Mouse (Mus musculus): ENCODE measurements at regions not wholly inside any gene's neighbourhood (a gene's known extent, or its start where the extent isn't known, plus 50 kb on each side); places are given as distances from the start of the nearest gene placed in this dataset.

- no peaks in the 10 kb centered on the region for H3K27me3 ChIP-seq (ENCODE audit: control insufficient read depth, insufficient read depth, insufficient read length)
- no peaks in the 10 kb centered on the region for H3K79me2 ChIP-seq (ENCODE audit: control insufficient read depth, insufficient read depth)
- no peak overlapping the region for H3K4me3 ChIP-seq
- no peak overlapping the region for H3K4me2 ChIP-seq (ENCODE audit: low read depth)
- TF ChIP-seq TCF3 (IDR thresholded peaks at IDR 0.05; ENCODE audit: insufficient read length, low read depth) (no peak), USF1 (IDR thresholded peaks at IDR 0.05; ENCODE audit: low read depth) (no peak), MYOG (IDR thresholded peaks at IDR 0.05; ENCODE audit: control insufficient read depth in 1 of 3, insufficient read depth in 1 of 3, insufficient read length in 2 of 3, low read depth in 2 of 3) (no peak), POLR2A (IDR thresholded peaks at IDR 0.05; ENCODE audit: insufficient read length, low read depth) (no peak), REST (IDR thresholded peaks at IDR 0.05; ENCODE audit: insufficient read depth, insufficient read length) (no peak), SRF (IDR thresholded peaks at IDR 0.05; ENCODE audit: control insufficient read depth, insufficient read length, low read depth) (no peak), TCF12 (IDR thresholded peaks at IDR 0.05; ENCODE audit: insufficient read depth, poor library complexity, severe bottlenecking) (no peak), CEBPB (IDR thresholded peaks at IDR 0.05; ENCODE audit: insufficient read depth, poor library complexity, severe bottlenecking) (no peak), MYOD1 (IDR thresholded peaks at IDR 0.05; ENCODE audit: control insufficient read depth in 1 of 3, insufficient read length in 2 of 3, low read depth in 2 of 3) (no peak)
- H3K36me3 ChIP-seq (ENCODE audit: control insufficient read depth, insufficient read depth) = no peaks in the 10 kb centered on the region
- no peak overlapping the region for H3ac ChIP-seq (ENCODE audit: control insufficient read depth, insufficient read length)
These were observed 230.0 kb upstream of the Gap43 start for GRCm38 (mm10) chr16:42570246-42570996.

- Histone ChIP-seq H3ac (ENCODE audit: control insufficient read depth, insufficient read length) (no peak overlapping the region), H3K4me2 (ENCODE audit: low read depth) (no peak overlapping the region)
These were observed 228.9 kb upstream of the Gap43 start for GRCm38 (mm10) chr16:42569335-42569734.

GRCm38 (mm10) chr16:42549591-42549990 is 209.1 kb upstream of the Gap43 start:
- no peaks in the 10 kb centered on the region for H3K36me3 ChIP-seq (ENCODE audit: control insufficient read depth, insufficient read depth)
- no peak overlapping the region for H3K4me2 ChIP-seq (ENCODE audit: low read depth)
- H3K27me3 ChIP-seq (ENCODE audit: control insufficient read depth, insufficient read depth, insufficient read length) = no peaks in the 10 kb centered on the region
- no peak overlapping the region for H3K4me3 ChIP-seq
- TF ChIP-seq USF1 (IDR thresholded peaks at IDR 0.05; ENCODE audit: low read depth) (no peak), MYOG (IDR thresholded peaks at IDR 0.05; ENCODE audit: control insufficient read depth in 1 of 3, insufficient read depth in 1 of 3, insufficient read length in 2 of 3, low read depth in 2 of 3) (no peak), E2F4 (IDR thresholded peaks at IDR 0.05; ENCODE audit: insufficient read depth) (no peak), TCF12 (IDR thresholded peaks at IDR 0.05; ENCODE audit: insufficient read depth, poor library complexity, severe bottlenecking) (no peak), SRF (IDR thresholded peaks at IDR 0.05; ENCODE audit: control insufficient read depth, insufficient read length, low read depth) (no peak), CEBPB (IDR thresholded peaks at IDR 0.05; ENCODE audit: insufficient read depth, poor library complexity, severe bottlenecking) (no peak), MYOD1 (IDR thresholded peaks at IDR 0.05; ENCODE audit: control insufficient read depth in 1 of 3, insufficient read length in 2 of 3, low read depth in 2 of 3) (no peak), POLR2AphosphoS2 (IDR thresholded peaks at IDR 0.05; ENCODE audit: insufficient read length, low read depth) (no peak), POLR2A (IDR thresholded peaks at IDR 0.05; ENCODE audit: insufficient read length, low read depth) (no peak), REST (IDR thresholded peaks at IDR 0.05; ENCODE audit: insufficient read depth, insufficient read length) (no peak), MAX (IDR thresholded peaks at IDR 0.05; ENCODE audit: low read depth) (no peak), TCF3 (IDR thresholded peaks at IDR 0.05; ENCODE audit: insufficient read length, low read depth) (no peak)
- H3ac ChIP-seq (ENCODE audit: control insufficient read depth, insufficient read length) = no peak overlapping the region
- no peaks in the 10 kb centered on the region for H3K79me2 ChIP-seq (ENCODE audit: control insufficient read depth, insufficient read depth)

More at GRCm38 (mm10) chr16:42569335-42569734, 228.9 kb upstream of the Gap43 start:
- Histone ChIP-seq H3K27me3 (ENCODE audit: control insufficient read depth, insufficient read depth, insufficient read length) (no peaks in the 10 kb centered on the region), H3K4me3 (no peak overlapping the region), H3K36me3 (ENCODE audit: control insufficient read depth, insufficient read depth) (no peaks in the 10 kb centered on the region), H3K79me2 (ENCODE audit: control insufficient read depth, insufficient read depth) (no peaks in the 10 kb centered on the region)
- TF ChIP-seq SRF (IDR thresholded peaks at IDR 0.05; ENCODE audit: control insufficient read depth, insufficient read length, low read depth) = no peak
- TF ChIP-seq MAX (IDR thresholded peaks at IDR 0.05; ENCODE audit: low read depth) = no peak
- no peak for TF ChIP-seq POLR2AphosphoS2 (IDR thresholded peaks at IDR 0.05; ENCODE audit: insufficient read length, low read depth)
- no peak for TF ChIP-seq MYOG (IDR thresholded peaks at IDR 0.05; ENCODE audit: control insufficient read depth in 1 of 3, insufficient read depth in 1 of 3, insufficient read length in 2 of 3, low read depth in 2 of 3)
- no peak for TF ChIP-seq POLR2A (IDR thresholded peaks at IDR 0.05; ENCODE audit: insufficient read length, low read depth)
- TF ChIP-seq CEBPB (IDR thresholded peaks at IDR 0.05; ENCODE audit: insufficient read depth, poor library complexity, severe bottlenecking) = no peak
- no peak for TF ChIP-seq MYOD1 (IDR thresholded peaks at IDR 0.05; ENCODE audit: control insufficient read depth in 1 of 3, insufficient read length in 2 of 3, low read depth in 2 of 3)
- no peak for TF ChIP-seq E2F4 (IDR thresholded peaks at IDR 0.05; ENCODE audit: insufficient read depth)
- TF ChIP-seq TCF3 (IDR thresholded peaks at IDR 0.05; ENCODE audit: insufficient read length, low read depth) = no peak
- TF ChIP-seq TCF12 (IDR thresholded peaks at IDR 0.05; ENCODE audit: insufficient read depth, poor library complexity, severe bottlenecking) = no peak
- no peak for TF ChIP-seq REST (IDR thresholded peaks at IDR 0.05; ENCODE audit: insufficient read depth, insufficient read length)
- TF ChIP-seq USF1 (IDR thresholded peaks at IDR 0.05; ENCODE audit: low read depth) = no peak

GRCm38 (mm10) chr16:42546229-42547163 is 206.0 kb upstream of the Gap43 start:
- no peaks in the 10 kb centered on the region for H3K27me3 ChIP-seq (ENCODE audit: control insufficient read depth, insufficient read depth, insufficient read length)
- H3K4me3 ChIP-seq = no peak overlapping the region
- H3K4me2 ChIP-seq (ENCODE audit: low read depth) = no peak overlapping the region
- no peaks in the 10 kb centered on the region for H3K36me3 ChIP-seq (ENCODE audit: control insufficient read depth, insufficient read depth)
- no peak overlapping the region for H3ac ChIP-seq (ENCODE audit: control insufficient read depth, insufficient read length)
- TF ChIP-seq TCF12 (IDR thresholded peaks at IDR 0.05; ENCODE audit: insufficient read depth, poor library complexity, severe bottlenecking) (no peak), E2F4 (IDR thresholded peaks at IDR 0.05; ENCODE audit: insufficient read depth) (no peak), MYOD1 (IDR thresholded peaks at IDR 0.05; ENCODE audit: control insufficient read depth in 1 of 3, insufficient read length in 2 of 3, low read depth in 2 of 3) (no peak), POLR2AphosphoS2 (IDR thresholded peaks at IDR 0.05; ENCODE audit: insufficient read length, low read depth) (no peak), REST (IDR thresholded peaks at IDR 0.05; ENCODE audit: insufficient read depth, insufficient read length) (no peak), MYOG (IDR thresholded peaks at IDR 0.05; ENCODE audit: control insufficient read depth in 1 of 3, insufficient read depth in 1 of 3, insufficient read length in 2 of 3, low read depth in 2 of 3) (no peak), CEBPB (IDR thresholded peaks at IDR 0.05; ENCODE audit: insufficient read depth, poor library complexity, severe bottlenecking) (no peak), SRF (IDR thresholded peaks at IDR 0.05; ENCODE audit: control insufficient read depth, insufficient read length, low read depth) (no peak), USF1 (IDR thresholded peaks at IDR 0.05; ENCODE audit: low read depth) (no peak), POLR2A (IDR thresholded peaks at IDR 0.05; ENCODE audit: insufficient read length, low read depth) (no peak), MAX (IDR thresholded peaks at IDR 0.05; ENCODE audit: low read depth) (no peak), TCF3 (IDR thresholded peaks at IDR 0.05; ENCODE audit: insufficient read length, low read depth) (no peak)
- H3K79me2 ChIP-seq (ENCODE audit: control insufficient read depth, insufficient read depth) = no peaks in the 10 kb centered on the region

Measured in myocyte (in vitro differentiated cells).